Mouse (Mus musculus) hindbrain, embryonic 15.5 days (tissue): ENCODE measurements at regions not wholly inside any gene's neighbourhood (a gene's known extent, or its start where the extent isn't known, plus 50 kb on each side); places are given as distances from the start of the nearest gene placed in this dataset.

Experiments
- ATAC-seq: fragments of 200-750 bp; cut with Nextera tagmentation; 2 replicates; pipeline ENCODE4 v1.8.0; 2017; ENCODE audit warnings: low read depth, moderate number of reproducible peaks, moderate TSS enrichment; ENCODE audit not compliant: low FRiP score
- H3K27ac ChIP-seq: fragments of 300-500 bp; sonication (generic); replicated peaks from 2 replicates; pipeline ENCODE4 v1.5.1; 2015; ENCODE audit warnings: mild to moderate bottlenecking, inconsistent platforms
- H3K27me3 ChIP-seq: fragments of 300-500 bp; sonication (generic); 2 replicates; pipeline ENCODE4 v1.6.1; 2015; ENCODE audit warnings: control low read depth, inconsistent platforms
- H3K36me3 ChIP-seq: fragments of 300-500 bp; sonication (generic); 2 replicates; pipeline ENCODE4 v1.6.1; 2015; ENCODE audit warnings: control low read depth, inconsistent platforms
- H3K4me1 ChIP-seq: fragments of 300-500 bp; sonication (generic); replicated peaks from 2 replicates; pipeline ENCODE4 v1.6.1; 2015; ENCODE audit warnings: control low read depth, inconsistent platforms
- H3K4me2 ChIP-seq: fragments of 300-500 bp; sonication (generic); 2 replicates; pipeline ENCODE4 v1.6.1; 2015; ENCODE audit warnings: moderate library complexity, mild to moderate bottlenecking, inconsistent platforms
- H3K4me3 ChIP-seq: fragments of 300-500 bp; sonication (generic); 2 replicates; pipeline ENCODE4 v1.5.1; 2015; ENCODE audit warnings: mild to moderate bottlenecking, inconsistent platforms
- H3K9ac ChIP-seq: fragments of 300-500 bp; sonication (generic); 2 replicates; pipeline ENCODE4 v1.6.1; 2015; ENCODE audit warnings: inconsistent platforms
- H3K9me3 ChIP-seq: fragments of 300-500 bp; sonication (generic); 2 replicates; pipeline ENCODE4 v1.6.1; 2016; ENCODE audit warnings: control low read depth, inconsistent platforms
- WGBS: fragments of 180-500 bp; shearing (Covaris S2); methylation state at CpG from one replicate; pipeline ENCODE4 v1.1.7; 2015; 5-methylcytosine and 5-hydroxymethylcytosine counted together

GRCm38 (mm10) chr7:137859681-137860080, 422.3 kb downstream of the Glrx3 start:
- WGBS, result 72% methylated on average over 3 of the region's 3 CpGs
- H3K27me3 ChIP-seq, result no peaks in the 10 kb centered on the region
- H3K4me1 ChIP-seq, result 0 out of 2 replicates have a peak, but pooled peaks cover under 1% of the 10 kb centered on the region
- H3K4me3 ChIP-seq, result no peak overlapping the region
- H3K9ac ChIP-seq, result no peak overlapping the region
- no peaks in the 10 kb centered on the region for H3K36me3 ChIP-seq
- ATAC-seq, result no peak
- no peak overlapping the region for H3K27ac ChIP-seq
- no peaks in the 10 kb centered on the region for H3K9me3 ChIP-seq
- H3K4me2 ChIP-seq, result no peak overlapping the region

DNA sequence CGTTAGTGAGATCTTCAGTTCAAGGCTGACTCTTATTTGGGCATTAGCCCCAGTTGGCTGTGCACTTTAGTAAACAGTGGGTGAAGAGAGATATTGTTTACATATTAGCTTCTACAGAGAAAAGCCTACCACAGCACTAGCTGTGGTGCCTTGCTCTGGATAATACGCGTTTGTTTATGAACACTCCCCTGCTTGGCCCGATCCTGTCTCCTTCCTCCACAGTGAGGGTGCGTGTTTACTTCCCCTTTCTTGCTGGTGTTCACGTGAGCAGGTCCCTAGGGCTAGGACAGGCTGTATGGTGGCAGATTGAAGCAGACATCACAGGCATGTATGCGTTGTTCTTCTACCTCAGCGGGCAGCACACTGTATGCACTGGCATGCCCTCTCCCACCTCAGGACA, 423.1 kb downstream of the Glrx3 start:
- Histone ChIP-seq H3K27ac (no peak overlapping the region), H3K9me3 (no peaks in the 10 kb centered on the region), H3K27me3 (no peaks in the 10 kb centered on the region), H3K36me3 (no peaks in the 10 kb centered on the region), H3K4me1 (peaks cover 6% of the 10 kb centered on the region), H3K9ac (no peak overlapping the region), H3K4me2 (no peak overlapping the region), H3K4me3 (no peak overlapping the region)
- no peak for ATAC-seq
- WGBS, result 82% methylated on average over 8 of the region's 8 CpGs

- Histone ChIP-seq H3K27me3 (no peaks in the 10 kb centered on the region), H3K27ac (no peak overlapping the region), H3K9ac (no peak overlapping the region), H3K9me3 (no peaks in the 10 kb centered on the region), H3K4me3 (no peak overlapping the region), H3K4me1 (peaks cover 11% of the 10 kb centered on the region), H3K4me2 (no peak overlapping the region), H3K36me3 (no peaks in the 10 kb centered on the region)
- ATAC-seq, result no peak
- 32% methylated on average over 4 of the region's 4 CpGs for WGBS
These were observed 427.5 kb downstream of the Glrx3 start for GRCm38 (mm10) chr7:137864912-137865311.

GRCm38 (mm10) chr7:137865457-137865856, 428.0 kb downstream of the Glrx3 start:
- Histone ChIP-seq H3K9me3 (no peaks in the 10 kb centered on the region), H3K4me2 (no peak overlapping the region), H3K4me3 (no peak overlapping the region), H3K27ac (no peak overlapping the region), H3K9ac (no peak overlapping the region), H3K4me1 (peaks cover 11% of the 10 kb centered on the region), H3K36me3 (no peaks in the 10 kb centered on the region), H3K27me3 (no peaks in the 10 kb centered on the region)
- no peak for ATAC-seq
- 20% methylated on average over 7 of the region's 7 CpGs for WGBS

DNA sequence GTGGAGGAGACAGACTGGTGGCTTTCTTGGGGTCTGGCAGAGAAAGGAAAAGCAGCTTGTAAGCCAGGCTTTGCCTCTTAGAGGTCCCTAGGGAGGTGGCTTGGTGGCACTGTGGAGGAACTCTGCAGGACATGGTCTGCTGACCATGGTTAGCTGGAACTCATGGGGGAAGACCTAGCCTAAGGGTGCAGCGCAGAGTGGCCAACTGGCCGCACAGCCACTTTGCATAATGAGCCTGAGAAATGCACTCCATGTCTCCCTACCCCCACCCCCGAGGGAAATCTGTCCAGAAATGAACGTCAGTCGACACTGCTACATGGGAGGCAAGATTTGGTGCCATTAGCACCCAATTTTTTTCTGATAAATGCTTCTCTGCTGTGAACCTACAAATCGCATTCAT, 429.5 kb downstream of the Glrx3 start:
- peaks cover 11% of the 10 kb centered on the region for H3K4me1 ChIP-seq
- no peaks in the 10 kb centered on the region for H3K9me3 ChIP-seq
- no peak overlapping the region for H3K4me2 ChIP-seq
- H3K9ac ChIP-seq, result no peak overlapping the region
- no peak for ATAC-seq
- no peak overlapping the region for H3K4me3 ChIP-seq
- H3K27me3 ChIP-seq, result no peaks in the 10 kb centered on the region
- no peaks in the 10 kb centered on the region for H3K36me3 ChIP-seq
- H3K27ac ChIP-seq, result no peak overlapping the region
- 56% methylated on average over 6 of the region's 6 CpGs for WGBS

DNA sequence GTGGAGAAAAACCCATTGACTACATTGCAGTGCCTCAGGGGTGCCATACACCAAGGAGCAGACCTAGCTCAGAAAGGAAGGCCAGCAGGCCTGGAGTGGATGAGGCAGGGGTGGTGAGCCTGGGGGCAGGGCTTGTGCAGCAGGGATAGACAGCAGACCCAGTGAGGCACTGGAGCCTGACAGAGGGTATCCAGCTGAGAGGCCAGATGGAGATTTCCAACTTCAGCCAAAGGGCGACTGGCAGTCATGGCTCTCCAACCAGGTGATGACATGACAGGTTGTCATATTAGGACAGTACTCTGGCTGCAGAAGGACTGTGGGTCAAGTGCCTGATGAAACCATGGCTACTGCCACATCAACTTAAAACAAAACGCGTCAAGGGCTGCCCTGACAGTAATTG, 431.1 kb downstream of the Glrx3 start:
- H3K9ac ChIP-seq, result no peak overlapping the region
- H3K4me1 ChIP-seq, result peaks cover 11% of the 10 kb centered on the region
- no peak overlapping the region for H3K4me3 ChIP-seq
- H3K36me3 ChIP-seq, result no peaks in the 10 kb centered on the region
- H3K27me3 ChIP-seq, result no peaks in the 10 kb centered on the region
- H3K4me2 ChIP-seq, result no peak overlapping the region
- ATAC-seq, result no peak
- H3K27ac ChIP-seq, result no peak overlapping the region
- WGBS, result 69% methylated on average over 3 of the region's 3 CpGs
- H3K9me3 ChIP-seq, result no peaks in the 10 kb centered on the region

GRCm38 (mm10) chr7:137875306-137875705, 437.9 kb downstream of the Glrx3 start:
- Histone ChIP-seq H3K36me3 (no peaks in the 10 kb centered on the region), H3K27me3 (no peaks in the 10 kb centered on the region), H3K4me2 (no peak overlapping the region), H3K27ac (no peak overlapping the region), H3K4me3 (no peak overlapping the region), H3K4me1 (no peaks in the 10 kb centered on the region), H3K9me3 (no peaks in the 10 kb centered on the region), H3K9ac (no peak overlapping the region)
- no peak for ATAC-seq
- 86% methylated on average over 2 of the region's 2 CpGs for WGBS

DNA sequence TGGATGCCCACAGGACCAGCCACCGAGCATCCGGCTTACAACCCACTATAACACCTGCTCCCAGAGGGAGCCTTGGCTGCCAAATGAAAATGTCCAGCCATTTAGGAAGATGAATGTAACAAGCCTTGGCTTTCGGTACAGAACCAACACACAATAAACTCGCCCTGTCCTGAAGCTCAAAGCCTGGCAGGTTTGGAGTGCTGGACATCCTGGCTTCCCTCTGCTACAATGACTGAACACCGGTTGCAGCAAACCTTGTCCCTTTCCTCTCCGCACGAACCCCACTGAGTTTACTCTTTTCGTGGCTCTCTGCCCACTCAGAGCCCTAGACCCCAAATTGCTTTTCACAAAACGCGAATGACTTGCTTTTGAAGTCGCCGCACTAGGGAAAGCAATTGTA, 441.9 kb downstream of the Glrx3 start:
- H3K9me3 ChIP-seq, result no peaks in the 10 kb centered on the region
- H3K4me3 ChIP-seq, result no peak overlapping the region
- H3K4me1 ChIP-seq, result no peaks in the 10 kb centered on the region; the same call in 1 of the 2 replicates
- H3K27me3 ChIP-seq, result no peaks in the 10 kb centered on the region
- no peak overlapping the region for H3K9ac ChIP-seq
- no peak for ATAC-seq
- H3K36me3 ChIP-seq, result no peaks in the 10 kb centered on the region
- no peak overlapping the region for H3K27ac ChIP-seq
- H3K4me2 ChIP-seq, result no peak overlapping the region
- 76% methylated on average over 12 of the region's 12 CpGs for WGBS

DNA sequence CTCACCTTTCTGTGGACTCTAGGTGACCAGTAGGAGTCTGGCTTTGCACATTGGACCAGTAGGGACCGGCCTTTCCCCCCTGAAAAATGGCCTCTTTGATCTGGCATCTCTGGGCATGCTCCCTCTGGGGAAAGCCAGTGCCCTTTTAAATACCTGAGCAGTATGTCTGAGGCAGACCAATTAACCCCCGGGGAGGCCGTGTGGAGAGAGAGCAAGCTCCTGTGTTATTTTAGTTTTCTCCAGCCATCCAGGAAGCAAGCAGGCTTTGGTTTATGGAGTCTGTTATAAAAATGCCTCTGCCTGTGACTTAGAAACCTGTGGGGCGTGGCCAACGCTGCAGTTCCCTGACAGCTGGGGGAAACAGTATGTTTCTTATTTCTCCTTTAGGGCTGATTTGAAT, 445.5 kb downstream of the Glrx3 start:
- 54% methylated on average over 5 of the region's 5 CpGs for WGBS
- Histone ChIP-seq H3K9ac (no peak overlapping the region), H3K4me2 (no peak overlapping the region), H3K9me3 (no peaks in the 10 kb centered on the region), H3K4me1 (no peaks in the 10 kb centered on the region; the same call in 1 of the 2 replicates), H3K27me3 (no peaks in the 10 kb centered on the region), H3K36me3 (no peaks in the 10 kb centered on the region), H3K4me3 (no peak overlapping the region), H3K27ac (no peak overlapping the region)
- no peak for ATAC-seq

DNA sequence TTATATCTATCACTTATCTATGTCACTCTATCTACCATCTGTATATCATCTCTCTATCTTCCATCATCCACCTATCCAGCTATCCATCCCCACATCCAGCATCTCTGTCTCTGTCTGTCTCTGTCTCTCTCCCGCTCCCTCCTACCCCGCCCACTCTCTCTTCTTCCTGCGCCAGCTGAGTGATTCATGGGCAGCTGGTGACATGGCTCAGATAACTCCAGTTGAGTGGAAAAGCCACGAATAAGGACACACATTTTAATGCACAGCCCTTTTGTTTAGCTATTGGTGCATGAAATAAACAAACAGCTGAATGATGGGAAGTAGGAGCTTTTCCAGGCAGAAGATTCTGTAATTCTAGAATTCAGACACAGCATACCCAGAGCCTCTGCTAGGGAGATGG, 446.3 kb downstream of the Glrx3 start:
- Histone ChIP-seq H3K4me1 (no peaks in the 10 kb centered on the region; the same call in 1 of the 2 replicates), H3K4me2 (no peak overlapping the region), H3K27ac (no peak overlapping the region), H3K36me3 (no peaks in the 10 kb centered on the region), H3K9me3 (no peaks in the 10 kb centered on the region), H3K4me3 (no peak overlapping the region), H3K9ac (no peak overlapping the region), H3K27me3 (no peaks in the 10 kb centered on the region)
- WGBS, result 74% methylated on average over 4 of the region's 4 CpGs
- ATAC-seq, result no peak

- H3K9me3 ChIP-seq, result no peaks in the 10 kb centered on the region
- no peaks in the 10 kb centered on the region for H3K27me3 ChIP-seq
- no peaks in the 10 kb centered on the region; the same call in 1 of the 2 replicates for H3K4me1 ChIP-seq
- H3K4me3 ChIP-seq, result no peak overlapping the region
- no peak overlapping the region for H3K9ac ChIP-seq
- 56% methylated on average over 8 of the region's 8 CpGs for WGBS
- ATAC-seq, result no peak
- H3K36me3 ChIP-seq, result no peaks in the 10 kb centered on the region
- no peak overlapping the region for H3K4me2 ChIP-seq
- H3K27ac ChIP-seq, result no peak overlapping the region
These were observed 447.7 kb downstream of the Glrx3 start for GRCm38 (mm10) chr7:137885146-137885545.

DNA sequence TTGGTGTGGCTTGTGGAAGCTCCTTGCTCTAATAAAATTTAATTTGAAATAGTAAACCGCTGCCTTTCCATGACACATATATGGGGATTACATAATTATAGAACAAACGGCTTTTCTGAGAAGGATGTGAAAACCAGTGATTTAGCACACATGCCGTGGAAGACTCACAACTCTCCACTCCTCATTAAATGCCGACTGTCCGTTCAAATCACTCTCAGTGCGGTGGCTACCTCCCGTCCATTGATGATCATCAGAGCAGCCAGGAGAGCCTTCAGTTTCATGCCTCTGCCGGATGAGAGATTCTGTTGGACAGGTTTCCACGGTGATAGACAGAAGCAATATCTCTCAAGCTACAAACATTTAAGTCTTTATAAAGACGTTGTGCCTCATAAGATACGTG, 451.3 kb downstream of the Glrx3 start:
- no peaks in the 10 kb centered on the region for H3K36me3 ChIP-seq
- no peak overlapping the region for H3K27ac ChIP-seq
- no peaks in the 10 kb centered on the region for H3K27me3 ChIP-seq
- H3K4me1 ChIP-seq, result no peaks in the 10 kb centered on the region
- 71% methylated on average over 11 of the region's 11 CpGs for WGBS
- no peaks in the 10 kb centered on the region for H3K9me3 ChIP-seq
- no peak overlapping the region for H3K4me2 ChIP-seq
- no peak for ATAC-seq
- no peak overlapping the region for H3K9ac ChIP-seq
- no peak overlapping the region for H3K4me3 ChIP-seq

GRCm38 (mm10) chr7:137906424-137907060, 469.1 kb downstream of the Glrx3 start:
- 0 out of 2 replicates have a peak, but pooled peaks have one; percentile 30 for ATAC-seq
- H3K4me1 ChIP-seq, result peaks cover 21% of the 10 kb centered on the region
- no peaks in the 10 kb centered on the region for H3K9me3 ChIP-seq
- H3K9ac ChIP-seq, result no peak overlapping the region
- no peaks in the 10 kb centered on the region for H3K27me3 ChIP-seq
- no peak overlapping the region for H3K4me2 ChIP-seq
- no peak overlapping the region for H3K4me3 ChIP-seq
- H3K36me3 ChIP-seq, result no peaks in the 10 kb centered on the region
- 22% methylated on average over 9 of the region's 9 CpGs for WGBS
- H3K27ac ChIP-seq, result no peak overlapping the region
